Mouse (Mus musculus): Measurements from ENCODE around the gene Spink4. TPM values are rescaled to one million over a fixed set of nuclear protein-coding genes. Genes with fewer than 3 reads are reported as not detected.

Spink4 gene
- total and polyA plus RNA-seq, 2 experiments from 2014 or later = 7.7 TPM; not detected in 1

DNA sequence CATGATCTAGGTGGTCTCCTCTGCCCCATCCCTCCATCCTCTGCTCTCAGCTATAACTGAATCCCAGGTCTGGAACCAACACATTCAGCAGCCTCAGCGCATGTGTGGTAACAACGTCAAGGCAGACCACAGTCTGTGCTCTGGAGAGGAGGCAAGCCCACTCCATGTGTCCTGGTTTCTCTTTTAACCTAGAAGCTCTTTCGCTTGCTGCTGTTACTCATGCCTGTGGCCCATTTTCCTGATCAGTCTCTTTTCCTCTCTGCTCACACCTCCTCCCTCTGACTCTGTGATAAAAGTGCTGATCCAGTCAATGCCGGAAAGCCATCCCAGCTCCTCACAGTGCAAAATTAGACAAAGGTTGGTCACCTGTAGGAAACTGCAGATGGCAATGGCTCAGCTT lies 29.9 kb upstream of the Spink4 start:
- Histone ChIP-seq H3K27ac (ENCODE audit: low read depth) (no peak overlapping the region), H3K4me2 (ENCODE audit: low read depth, low read length) (no peak overlapping the region), H3K4me1 (ENCODE audit: control insufficient read depth, insufficient read depth) (no peaks in the 10 kb centered on the region), H3K36me3 (replicated peaks; ENCODE audit: control insufficient read depth, insufficient read depth, low read length) (no peaks in the 10 kb centered on the region), H3K4me3 (ENCODE audit: low read depth, low read length) (no peak overlapping the region), H3K27me3 (ENCODE audit: control insufficient read depth, insufficient read depth, low read length) (no peaks in the 10 kb centered on the region), H3K9ac (replicated peaks; ENCODE audit: low read depth, low read length) (no peak overlapping the region), H3K9me3 (replicated peaks; ENCODE audit: control insufficient read depth, low read length) (no peaks in the 10 kb centered on the region)
- TF ChIP-seq EP300 (IDR thresholded peaks at IDR 0.05; ENCODE audit: low read depth) = no peak
- TF ChIP-seq CTCF (IDR thresholded peaks at IDR 0.05; ENCODE audit: low read depth) = no peak
- DNase-seq (ENCODE audit: low spot score) (no peak), ATAC-seq (ENCODE audit: insufficient read depth, low read depth) (no peak)
- WGBS = 83% methylated on average over 4 of the region's 4 CpGs

DNA sequence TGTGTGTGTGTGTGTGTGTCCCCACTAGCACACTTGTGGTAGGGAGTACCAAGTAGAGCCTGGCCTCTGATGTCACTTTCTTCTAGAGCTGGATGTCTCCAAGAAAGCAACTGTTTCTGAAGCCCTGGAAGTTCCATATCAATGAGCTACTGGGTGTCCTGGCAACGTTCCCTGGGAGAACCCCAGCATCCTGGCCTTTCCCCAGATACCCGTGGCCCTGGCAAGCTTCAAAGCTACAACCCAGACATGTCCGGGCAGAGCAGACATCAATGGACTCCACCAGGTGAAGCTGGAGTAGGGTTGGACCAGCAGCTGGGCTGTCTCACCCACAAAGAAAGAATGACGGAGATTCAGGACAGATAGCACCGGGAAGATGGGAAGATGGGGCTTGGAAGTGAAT lies 28.6 kb upstream of the Spink4 start:
- no peaks in the 10 kb centered on the region for H3K36me3 ChIP-seq (replicated peaks; ENCODE audit: control insufficient read depth, insufficient read depth, low read length)
- H3K9me3 ChIP-seq (replicated peaks; ENCODE audit: control insufficient read depth, low read length) = 0 out of 2 replicates have a peak, but pooled peaks cover 5% of the 10 kb centered on the region
- no peak overlapping the region for H3K4me3 ChIP-seq (ENCODE audit: low read depth, low read length)
- 61% methylated on average over 5 of the region's 5 CpGs for WGBS
- ATAC-seq (ENCODE audit: insufficient read depth, low read depth) = no peak
- no peak overlapping the region for H3K9ac ChIP-seq (replicated peaks; ENCODE audit: low read depth, low read length)
- no peak overlapping the region for H3K27ac ChIP-seq (ENCODE audit: low read depth)
- no peaks in the 10 kb centered on the region for H3K27me3 ChIP-seq (ENCODE audit: control insufficient read depth, insufficient read depth, low read length)
- H3K4me1 ChIP-seq (ENCODE audit: control insufficient read depth, insufficient read depth) = no peaks in the 10 kb centered on the region
- DNase-seq (ENCODE audit: low spot score) = no peak
- H3K4me2 ChIP-seq (ENCODE audit: low read depth, low read length) = no peak overlapping the region
- TF ChIP-seq CTCF (IDR thresholded peaks at IDR 0.05; ENCODE audit: low read depth) (no peak), EP300 (IDR thresholded peaks at IDR 0.05; ENCODE audit: low read depth) (no peak)

DNA sequence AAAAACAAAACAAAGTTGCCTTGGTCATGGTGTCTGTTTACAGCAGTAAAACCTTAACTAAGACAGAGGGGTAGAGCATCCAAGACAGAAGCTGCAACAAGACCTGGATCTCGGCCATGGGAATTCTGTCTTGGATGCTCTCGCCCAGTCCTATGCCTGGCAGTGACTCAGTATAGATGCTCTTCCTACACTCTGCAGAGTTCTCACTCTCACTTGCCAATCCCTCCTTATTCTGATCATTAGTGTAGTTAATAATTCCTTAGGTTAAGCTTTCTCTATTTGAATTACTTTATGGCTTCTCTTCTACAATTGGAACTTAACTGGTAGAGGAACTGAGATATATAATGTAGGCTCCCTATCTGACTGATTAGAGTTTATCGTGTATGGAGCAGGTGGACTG lies 24.7 kb upstream of the Spink4 start:
- WGBS = 83% methylated on average over 3 of the region's 3 CpGs
- Histone ChIP-seq H3K9me3 (replicated peaks; ENCODE audit: control insufficient read depth, low read length) (0 out of 2 replicates have a peak, but pooled peaks cover 5% of the 10 kb centered on the region), H3K9ac (replicated peaks; ENCODE audit: low read depth, low read length) (no peak overlapping the region), H3K36me3 (replicated peaks; ENCODE audit: control insufficient read depth, insufficient read depth, low read length) (no peaks in the 10 kb centered on the region), H3K4me2 (ENCODE audit: low read depth, low read length) (no peak overlapping the region), H3K4me3 (ENCODE audit: low read depth, low read length) (no peak overlapping the region), H3K27me3 (ENCODE audit: control insufficient read depth, insufficient read depth, low read length) (no peaks in the 10 kb centered on the region), H3K4me1 (ENCODE audit: control insufficient read depth, insufficient read depth) (no peaks in the 10 kb centered on the region), H3K27ac (ENCODE audit: low read depth) (no peak overlapping the region)
- no peak for DNase-seq (ENCODE audit: low spot score)
- TF ChIP-seq EP300 (IDR thresholded peaks at IDR 0.05; ENCODE audit: low read depth) (no peak), CTCF (IDR thresholded peaks at IDR 0.05; ENCODE audit: low read depth) (no peak)
- no peak for ATAC-seq (ENCODE audit: insufficient read depth, low read depth)

DNA sequence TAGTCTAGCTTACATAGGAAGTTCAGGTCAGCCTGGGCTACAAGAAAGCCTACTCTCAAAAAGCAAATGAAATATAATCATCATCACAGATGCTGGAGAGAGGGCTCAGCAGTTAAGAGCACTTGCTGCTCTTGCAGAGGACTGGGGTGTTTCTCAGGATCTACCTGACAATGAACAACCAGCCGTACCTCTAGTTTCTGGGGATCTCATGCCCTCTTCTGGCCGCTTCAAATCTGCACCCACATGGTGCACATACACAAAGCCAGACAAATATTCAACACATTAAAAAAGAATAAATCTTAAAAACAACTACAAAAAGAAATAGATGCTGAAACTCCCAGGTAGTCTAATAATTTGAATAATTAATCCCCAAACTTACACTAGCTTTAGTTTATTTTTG lies 24.2 kb upstream of the Spink4 start:
- H3K9me3 ChIP-seq (replicated peaks; ENCODE audit: control insufficient read depth, low read length) = 0 out of 2 replicates have a peak, but pooled peaks cover 5% of the 10 kb centered on the region
- H3K9ac ChIP-seq (replicated peaks; ENCODE audit: low read depth, low read length) = no peak overlapping the region
- no peaks in the 10 kb centered on the region for H3K4me1 ChIP-seq (ENCODE audit: control insufficient read depth, insufficient read depth)
- no peak overlapping the region for H3K4me2 ChIP-seq (ENCODE audit: low read depth, low read length)
- no peak overlapping the region for H3K4me3 ChIP-seq (ENCODE audit: low read depth, low read length)
- TF ChIP-seq EP300 (IDR thresholded peaks at IDR 0.05; ENCODE audit: low read depth) (no peak), CTCF (IDR thresholded peaks at IDR 0.05; ENCODE audit: low read depth) (no peak)
- H3K27ac ChIP-seq (ENCODE audit: low read depth) = no peak overlapping the region
- no peaks in the 10 kb centered on the region for H3K36me3 ChIP-seq (replicated peaks; ENCODE audit: control insufficient read depth, insufficient read depth, low read length)
- no peak for DNase-seq (ENCODE audit: low spot score)
- 87% methylated on average over 2 of the region's 2 CpGs for WGBS
- H3K27me3 ChIP-seq (ENCODE audit: control insufficient read depth, insufficient read depth, low read length) = no peaks in the 10 kb centered on the region
- ATAC-seq (ENCODE audit: insufficient read depth, low read depth) = no peak

DNA sequence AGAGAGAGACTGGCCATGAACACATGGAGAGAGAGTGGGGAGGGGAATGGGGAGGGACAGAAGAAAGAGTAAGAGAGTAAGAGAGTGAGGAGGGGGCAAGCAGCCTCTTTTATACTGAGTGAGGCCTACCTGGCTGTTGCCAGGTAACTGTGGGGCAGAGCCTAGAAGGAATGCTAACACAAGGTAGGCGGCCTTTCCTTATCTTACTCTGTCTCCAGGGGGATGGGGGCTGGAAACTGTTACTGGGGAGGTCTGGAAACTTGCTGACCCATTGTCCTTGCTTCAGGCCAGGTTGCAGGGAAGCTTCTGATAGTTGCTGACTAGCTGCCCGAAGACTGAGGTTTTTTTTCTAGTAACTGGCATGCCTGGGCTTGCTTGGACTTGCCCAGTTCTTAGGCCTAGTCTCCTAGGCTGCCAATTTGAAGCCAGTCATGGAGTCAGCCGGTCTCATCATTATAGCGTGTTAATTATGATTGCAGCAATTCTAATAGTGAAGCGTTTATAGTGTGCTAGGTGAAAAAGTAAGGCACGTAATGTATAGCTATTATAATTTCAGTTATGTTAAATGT lies 21.3 kb upstream of the Spink4 start:
- Histone ChIP-seq H3K4me3 (ENCODE audit: low read depth, low read length) (no peak overlapping the region), H3K36me3 (replicated peaks; ENCODE audit: control insufficient read depth, insufficient read depth, low read length) (no peaks in the 10 kb centered on the region), H3K9ac (replicated peaks; ENCODE audit: low read depth, low read length) (no peak overlapping the region), H3K27ac (ENCODE audit: low read depth) (no peak overlapping the region), H3K4me1 (ENCODE audit: control insufficient read depth, insufficient read depth) (no peaks in the 10 kb centered on the region), H3K4me2 (ENCODE audit: low read depth, low read length) (no peak overlapping the region), H3K9me3 (replicated peaks; ENCODE audit: control insufficient read depth, low read length) (0 out of 2 replicates have a peak, but pooled peaks cover 5% of the 10 kb centered on the region), H3K27me3 (ENCODE audit: control insufficient read depth, insufficient read depth, low read length) (no peaks in the 10 kb centered on the region)
- 77% methylated on average over 6 of the region's 6 CpGs for WGBS
- ATAC-seq (ENCODE audit: insufficient read depth, low read depth) (no peak), DNase-seq (ENCODE audit: low spot score) (no peak)
- TF ChIP-seq EP300 (IDR thresholded peaks at IDR 0.05; ENCODE audit: low read depth) (no peak), CTCF (IDR thresholded peaks at IDR 0.05; ENCODE audit: low read depth) (no peak)

DNA sequence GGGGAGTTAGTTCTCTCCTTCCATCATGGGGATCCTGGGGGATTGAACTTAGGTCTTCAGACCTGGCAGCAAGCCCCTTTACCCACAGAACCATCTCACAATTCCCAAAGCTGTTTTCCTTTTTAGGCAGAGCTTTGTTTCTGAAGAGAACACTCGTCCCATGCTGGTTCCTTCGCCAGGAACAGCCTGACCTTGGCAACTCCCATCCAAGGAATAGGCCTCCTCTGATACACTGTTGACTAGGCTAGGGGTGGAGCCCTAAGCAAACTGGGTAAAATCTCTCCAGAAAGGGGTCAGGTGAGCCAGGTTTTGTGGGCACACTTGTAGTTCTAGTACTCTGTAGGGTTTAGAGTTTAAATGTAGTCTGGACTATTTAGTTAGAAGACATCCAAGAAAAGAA lies 20.6 kb upstream of the Spink4 start:
- H3K27ac ChIP-seq (ENCODE audit: low read depth) = no peak overlapping the region
- no peaks in the 10 kb centered on the region for H3K36me3 ChIP-seq (replicated peaks; ENCODE audit: control insufficient read depth, insufficient read depth, low read length)
- ATAC-seq (ENCODE audit: insufficient read depth, low read depth) (no peak), DNase-seq (ENCODE audit: low spot score) (no peak)
- H3K9ac ChIP-seq (replicated peaks; ENCODE audit: low read depth, low read length) = no peak overlapping the region
- no peak overlapping the region for H3K4me2 ChIP-seq (ENCODE audit: low read depth, low read length)
- H3K9me3 ChIP-seq (replicated peaks; ENCODE audit: control insufficient read depth, low read length) = 0 out of 2 replicates have a peak, but pooled peaks cover 5% of the 10 kb centered on the region
- WGBS = 61% methylated on average over 2 of the region's 2 CpGs
- TF ChIP-seq EP300 (IDR thresholded peaks at IDR 0.05; ENCODE audit: low read depth) (no peak), CTCF (IDR thresholded peaks at IDR 0.05; ENCODE audit: low read depth) (no peak)
- no peaks in the 10 kb centered on the region for H3K4me1 ChIP-seq (ENCODE audit: control insufficient read depth, insufficient read depth)
- H3K4me3 ChIP-seq (ENCODE audit: low read depth, low read length) = no peak overlapping the region
- no peaks in the 10 kb centered on the region for H3K27me3 ChIP-seq (ENCODE audit: control insufficient read depth, insufficient read depth, low read length)
